Mouse (Mus musculus): ENCODE data around the gene Pdcl3.
"Not testable (repeated sequence)": the region's sequence is repeated elsewhere in the genome, so short reads cannot be mapped to it uniquely, and the experiment has no call there.

Pdcl3 gene

GRCm38 (mm10) chr1:39025840-39026239 lies 40.4 kb downstream of the Pdcl3 start:
- no peak for DNase-seq

GRCm38 (mm10) chr1:39029176-39029575 lies 43.8 kb downstream of the Pdcl3 start:
- no peak for DNase-seq

DNA sequence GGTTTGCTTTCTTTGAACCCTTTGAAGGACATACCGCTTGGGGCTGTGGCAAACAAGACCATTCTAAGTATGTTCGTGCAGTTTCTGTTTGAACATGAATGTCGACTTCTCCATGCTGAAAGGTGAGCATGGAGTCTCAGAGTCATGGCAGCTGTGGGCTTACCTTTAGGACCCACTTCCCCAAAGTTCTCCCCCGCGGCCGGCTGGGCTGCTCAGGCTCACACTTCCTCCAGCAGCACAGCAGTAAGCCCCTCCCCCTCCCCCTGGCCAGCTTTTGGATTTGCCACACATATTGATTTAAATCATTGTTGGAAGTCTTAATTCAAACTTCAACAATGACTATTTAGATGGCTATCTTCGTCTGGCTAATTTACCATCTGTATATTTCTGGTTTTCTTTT lies 44.7 kb downstream of the Pdcl3 start:
- no peak for DNase-seq

GRCm38 (mm10) chr1:39035817-39036216 lies 50.4 kb downstream of the Pdcl3 start:
- no peak for DNase-seq

DNA sequence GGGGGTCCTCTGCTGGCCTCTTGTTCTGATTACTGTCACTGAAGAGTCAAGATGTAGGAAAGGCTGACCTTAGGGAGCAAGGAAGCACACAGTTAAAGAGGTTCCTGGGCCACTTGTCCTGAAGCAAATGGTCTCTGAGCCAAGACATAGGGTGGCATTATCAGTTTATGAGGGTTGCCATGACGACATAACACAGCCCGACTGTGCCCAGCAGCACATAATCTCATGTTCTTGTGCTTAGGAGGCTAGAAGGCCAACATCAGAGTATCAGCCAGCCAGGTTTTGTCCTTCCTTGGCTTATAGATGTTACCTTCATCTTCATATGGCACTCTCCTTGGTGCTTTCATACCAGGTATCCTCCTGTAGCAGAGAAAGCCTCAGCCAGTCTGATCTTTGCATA lies 56.8 kb downstream of the Pdcl3 start:
- DNase-seq, result no peak

GRCm38 (mm10) chr1:39044442-39044841 lies 59.0 kb downstream of the Pdcl3 start:
- not testable (repeated sequence) for DNase-seq

DNA sequence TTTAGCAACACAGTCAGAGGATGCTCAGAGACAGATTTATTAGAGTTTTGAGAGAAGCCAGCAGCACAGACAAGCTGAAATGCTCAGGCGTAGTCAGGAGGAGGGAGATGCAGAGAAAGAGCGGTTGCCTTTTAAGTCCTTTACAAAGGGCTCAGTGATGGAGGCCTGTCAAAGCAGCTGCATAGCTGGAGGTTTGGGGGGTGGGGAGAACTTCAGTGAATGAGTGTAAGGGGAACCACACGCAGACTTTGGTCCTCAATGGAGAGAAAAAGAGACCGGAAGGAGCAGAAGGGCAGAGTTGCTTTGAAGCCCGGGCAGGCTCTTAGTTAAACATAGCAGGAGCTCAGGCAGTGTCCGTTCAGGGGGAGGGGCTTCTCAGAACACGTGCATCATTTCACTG lies 61.3 kb downstream of the Pdcl3 start:
- DNase-seq, result no peak

Data from right cerebral cortex, adult 18-20 months (tissue).